Mouse (Mus musculus) Muller cell, postnatal 12 days (primary cell): ENCODE results near the gene Trpv3.

Experiments used
- DNase-seq: peaks from one replicate; pipeline ENCODE4 v3.0.0-alpha.2; 2015; ENCODE audit errors: inconsistent ontology term

Gene Trpv3

DNA sequence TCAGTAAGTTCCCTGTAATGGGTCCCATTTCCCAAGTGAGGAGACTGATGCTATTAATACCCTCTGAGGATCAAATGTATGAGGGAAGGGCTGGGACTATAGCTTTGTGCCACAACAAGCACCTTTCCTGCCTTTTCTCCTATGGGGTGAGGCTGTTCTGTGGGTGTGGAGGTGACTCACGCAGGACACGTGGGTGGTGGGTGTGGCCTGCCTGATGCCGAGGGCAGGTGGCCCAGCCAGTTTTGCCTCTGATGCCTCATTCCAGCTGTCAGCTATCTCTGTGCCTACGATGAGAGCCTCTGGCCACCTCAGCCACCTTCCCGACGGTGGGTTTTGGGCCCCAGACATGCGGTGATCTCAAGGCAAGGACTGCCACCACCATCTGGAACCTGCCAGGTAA is at the start of gene Trpv3:
Gene Trpv3, plus strand, starts transcription at position 122 of the 400 bp plus-strand sequence.
- DNase-seq, result no peak

DNA sequence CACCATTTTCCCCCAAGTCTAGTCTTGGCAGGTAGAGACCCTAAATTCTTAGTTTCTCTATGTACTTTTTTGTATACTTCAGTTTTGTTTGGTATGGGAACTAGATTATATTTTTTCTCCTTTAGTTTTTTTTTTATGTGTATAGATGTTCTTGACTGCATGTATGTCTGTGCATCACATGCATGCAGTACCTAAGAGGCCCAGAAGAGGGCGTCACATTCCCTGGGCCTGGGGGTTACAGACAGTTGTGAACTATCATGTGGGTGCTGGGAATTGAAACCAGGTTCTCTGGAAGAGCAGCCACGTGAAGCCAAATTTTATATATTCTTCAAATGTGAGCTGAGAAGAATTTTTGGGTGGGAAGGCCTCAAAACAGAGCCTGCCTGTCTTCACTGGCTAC is 47.5 kb upstream of the Trpv3 start:
- no peak for DNase-seq

DNA sequence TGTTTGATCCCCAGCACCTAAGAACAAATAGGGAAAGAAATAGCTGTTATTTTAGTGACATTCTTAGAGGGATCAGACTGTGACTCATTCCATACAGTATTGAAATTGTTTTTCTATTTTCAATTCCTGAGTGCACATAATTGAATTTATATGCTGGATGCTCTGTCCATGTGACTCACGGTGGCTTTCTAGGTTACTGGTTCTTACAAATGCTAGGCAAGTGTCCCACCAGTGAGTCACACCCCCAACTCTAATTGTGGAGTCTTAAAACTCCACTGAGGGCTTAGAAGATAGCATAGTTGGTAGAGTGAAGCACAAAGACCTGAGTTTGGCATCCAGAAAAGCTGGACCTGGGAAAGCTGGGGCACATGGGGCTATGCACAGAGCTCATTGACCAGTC is 46.5 kb upstream of the Trpv3 start:
- peak; percentile 78 for DNase-seq

DNA sequence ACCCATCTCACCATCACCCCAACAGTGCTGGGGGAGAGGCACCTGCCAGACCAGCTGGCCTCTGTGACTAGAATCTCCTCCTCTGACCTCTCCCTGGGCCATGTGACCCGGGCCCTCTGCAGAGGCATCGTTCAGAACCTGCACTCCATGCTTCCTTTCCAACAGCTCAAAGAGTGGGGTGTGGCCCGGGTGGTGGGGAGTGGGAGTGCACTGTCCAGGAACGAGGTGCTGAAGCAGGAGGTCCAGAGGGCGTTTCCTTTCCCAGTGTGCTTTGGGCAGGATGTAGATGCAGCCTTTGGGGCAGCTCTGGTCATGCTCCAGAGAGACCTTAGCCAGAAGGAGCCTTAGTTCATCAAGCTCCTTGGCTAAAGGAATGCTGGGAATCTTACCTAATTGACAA is 44.3 kb upstream of the Trpv3 start:
- DNase-seq, result no peak

DNA sequence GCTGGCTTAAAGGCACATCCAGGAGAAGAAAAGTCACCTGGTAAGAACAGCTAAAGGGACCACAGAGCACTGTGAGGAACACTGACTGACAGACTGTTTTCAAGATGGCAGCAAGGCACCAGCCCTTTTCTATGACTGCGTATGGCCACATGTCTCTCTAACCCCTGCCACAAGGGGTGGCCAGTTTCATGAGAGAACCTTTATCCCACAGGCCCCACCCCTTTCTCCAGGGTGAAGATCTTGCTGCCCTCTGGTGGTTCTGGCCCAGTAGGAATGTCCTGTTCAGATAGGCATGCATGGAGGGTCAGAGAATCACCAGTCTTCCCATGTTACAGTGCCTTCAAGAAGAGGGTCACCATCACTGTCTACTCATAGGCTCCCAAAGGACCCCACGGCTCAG is 43.2 kb upstream of the Trpv3 start:
- no peak for DNase-seq

DNA sequence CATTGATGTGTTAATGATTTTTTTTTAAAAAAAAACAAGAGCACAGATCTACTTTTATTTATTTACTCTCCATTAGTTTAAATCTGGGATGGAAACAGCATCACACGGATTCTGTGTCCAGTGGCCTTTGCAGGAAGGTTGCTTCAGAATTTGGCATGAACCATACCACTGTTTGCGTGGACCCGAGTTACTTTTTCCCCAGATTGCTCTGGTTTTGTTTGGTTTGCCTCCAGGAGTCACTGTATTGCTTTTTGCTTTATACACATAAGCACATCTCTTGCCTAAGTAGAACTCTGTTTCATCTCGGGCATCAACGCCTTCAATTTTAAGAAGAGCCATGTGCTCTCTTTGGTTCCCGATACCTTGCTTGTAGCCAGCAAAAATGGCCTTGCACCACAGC is 41.3 kb upstream of the Trpv3 start:
- no peak for DNase-seq

DNA sequence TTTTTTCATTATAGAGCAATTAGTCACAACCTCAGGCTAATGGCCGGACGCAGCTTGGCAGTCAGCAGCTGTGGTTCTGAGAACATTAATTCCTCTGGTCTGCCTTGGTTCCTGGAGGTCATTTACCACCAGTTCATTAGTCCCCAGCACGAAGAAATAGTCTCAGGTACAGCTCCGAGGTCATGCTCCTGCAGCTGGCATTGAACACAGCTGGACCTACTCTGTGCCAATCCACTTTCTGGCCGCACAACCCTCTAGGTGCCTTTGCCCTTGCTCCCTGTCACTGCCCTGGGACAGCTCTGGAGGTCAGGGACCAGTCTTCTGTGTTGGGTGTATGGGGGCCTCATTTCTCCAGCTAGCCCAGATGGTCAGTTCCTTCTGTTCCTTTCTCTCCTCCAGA is 38.3 kb upstream of the Trpv3 start:
- no peak for DNase-seq

DNA sequence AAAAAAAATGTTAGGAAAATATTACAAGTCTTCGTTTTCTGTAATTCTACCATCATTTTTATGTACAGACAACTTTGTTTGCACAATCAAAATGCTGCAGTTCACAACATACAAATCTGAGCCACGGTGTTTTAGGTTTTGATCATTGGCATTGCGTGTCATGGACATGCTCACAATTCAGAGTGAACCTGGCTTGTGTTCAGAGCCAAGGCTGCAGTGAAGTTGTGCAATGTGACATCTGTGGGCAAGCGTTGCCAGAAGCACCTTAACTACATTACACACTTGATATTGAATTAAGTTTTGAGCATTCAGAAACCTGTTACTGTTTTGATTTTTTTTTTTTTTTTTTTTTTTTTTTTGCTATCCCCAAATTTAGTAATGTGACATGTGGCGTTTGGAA is 37.1 kb upstream of the Trpv3 start:
- no peak for DNase-seq

DNA sequence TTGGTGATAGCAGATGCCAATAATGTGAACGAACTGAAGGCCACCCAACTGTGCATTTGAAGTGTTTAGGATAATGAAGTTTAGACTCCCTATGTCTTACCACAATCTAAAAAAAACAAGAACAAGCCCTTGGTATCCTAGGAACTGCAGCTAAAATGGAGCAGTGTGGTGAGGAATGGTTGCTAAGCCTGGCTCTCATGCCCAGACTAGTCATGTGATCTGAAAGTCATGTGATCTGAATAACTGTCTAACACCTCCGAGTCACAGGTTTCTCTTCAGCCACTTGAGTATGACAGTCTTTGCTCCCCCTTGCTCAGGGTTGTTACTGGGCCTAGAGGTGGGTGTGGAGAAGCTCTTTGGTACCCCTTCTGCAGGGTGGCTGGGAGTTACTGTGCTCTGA is 34.7 kb upstream of the Trpv3 start:
- DNase-seq, result no peak

DNA sequence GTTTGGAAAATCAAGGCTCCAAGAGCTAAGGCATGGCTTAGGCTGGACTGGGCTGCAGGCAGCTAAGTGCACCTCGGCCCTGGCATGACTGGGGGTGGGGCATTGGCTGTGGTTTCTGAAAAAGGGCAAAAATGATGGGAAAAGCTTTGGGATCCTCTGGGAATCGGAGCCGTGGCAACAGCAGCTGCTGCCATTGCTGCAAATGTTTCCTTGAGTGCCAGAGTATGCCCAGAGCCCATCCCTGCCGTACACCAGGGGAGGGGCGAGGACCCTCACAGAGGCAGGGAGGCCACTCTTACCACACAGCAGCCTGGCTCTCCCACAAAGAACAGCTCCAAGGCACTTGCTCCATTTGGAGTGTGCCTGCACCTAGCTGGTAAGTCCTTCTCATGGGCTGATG is 33.2 kb upstream of the Trpv3 start, which contains the start of gene Trpv1:
Gene Trpv1, plus strand, starts transcription at position 301 of the 400 bp plus-strand sequence.
- no peak for DNase-seq

DNA sequence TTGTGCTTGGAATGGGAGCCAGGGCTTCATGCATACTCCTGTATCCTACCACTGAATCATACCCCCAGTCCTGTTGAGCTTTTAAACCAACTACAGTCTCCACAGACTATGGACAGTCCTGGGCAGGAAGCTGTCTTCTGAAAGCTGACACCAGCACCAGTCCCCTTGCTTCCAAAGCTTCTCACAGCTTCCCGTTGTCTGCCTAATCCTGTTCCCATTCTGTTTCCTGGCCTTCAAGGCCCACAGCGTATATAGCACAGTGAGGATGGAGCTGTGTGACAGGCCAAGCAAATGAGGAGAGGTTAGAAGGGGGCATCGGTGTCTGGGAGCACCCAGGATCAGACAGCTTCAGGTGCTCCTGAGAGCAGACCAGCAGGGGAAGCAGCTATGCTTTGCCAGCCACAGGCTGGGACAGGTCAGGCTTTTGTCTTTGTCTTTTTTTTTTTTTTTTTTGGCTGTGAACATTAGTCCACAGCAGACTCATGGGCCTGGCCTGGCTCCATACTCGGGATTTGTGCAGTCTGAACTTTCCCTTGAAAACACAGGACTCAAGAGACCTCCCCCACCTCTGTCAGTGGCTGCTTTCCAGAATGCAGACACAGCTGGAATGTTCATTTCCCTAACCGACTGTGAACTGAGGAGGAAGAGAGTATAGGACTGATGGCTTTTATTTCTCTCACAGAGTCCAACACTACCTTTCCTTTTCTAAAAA is 31.0 kb upstream of the Trpv3 start:
- DNase-seq, result peak; percentile 65

DNA sequence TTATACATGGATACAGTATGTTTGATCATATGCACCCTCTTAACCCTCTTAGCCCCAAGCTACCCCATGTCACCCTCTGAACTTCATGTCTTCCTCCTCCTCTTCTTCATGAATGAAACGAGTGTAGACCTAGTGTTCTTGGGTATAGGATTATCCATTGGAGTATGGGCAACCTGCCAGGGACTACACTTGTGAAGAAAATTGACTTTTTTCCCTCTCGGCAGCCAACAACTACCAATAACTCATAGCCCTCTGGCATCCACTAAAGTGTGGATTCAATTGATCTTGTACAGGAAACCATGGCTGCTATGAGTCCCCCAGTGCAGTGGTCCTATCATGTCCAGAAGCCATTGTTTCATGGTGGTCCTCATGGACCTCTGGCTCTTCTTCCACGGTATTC is 30.5 kb upstream of the Trpv3 start:
- no peak for DNase-seq

DNA sequence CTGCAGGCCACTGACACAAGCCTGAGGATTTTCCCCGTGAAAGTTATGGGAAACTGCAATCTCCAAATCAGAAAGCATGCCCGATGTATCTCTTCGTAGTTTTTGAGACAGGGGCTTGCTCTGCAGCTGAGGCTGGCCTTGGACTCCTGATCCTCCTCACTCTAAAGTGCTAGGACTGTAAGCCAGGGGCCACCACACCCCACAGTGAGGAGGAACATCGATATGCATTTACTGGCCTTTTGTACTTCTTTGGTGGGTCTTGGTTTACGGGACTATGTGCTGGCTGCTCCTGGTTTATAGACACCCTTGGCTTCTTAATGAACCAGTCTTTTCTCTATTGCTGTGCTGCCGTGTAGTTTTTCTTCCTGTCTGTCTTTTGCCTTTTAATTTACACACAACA is 25.0 kb upstream of the Trpv3 start:
- no peak for DNase-seq

DNA sequence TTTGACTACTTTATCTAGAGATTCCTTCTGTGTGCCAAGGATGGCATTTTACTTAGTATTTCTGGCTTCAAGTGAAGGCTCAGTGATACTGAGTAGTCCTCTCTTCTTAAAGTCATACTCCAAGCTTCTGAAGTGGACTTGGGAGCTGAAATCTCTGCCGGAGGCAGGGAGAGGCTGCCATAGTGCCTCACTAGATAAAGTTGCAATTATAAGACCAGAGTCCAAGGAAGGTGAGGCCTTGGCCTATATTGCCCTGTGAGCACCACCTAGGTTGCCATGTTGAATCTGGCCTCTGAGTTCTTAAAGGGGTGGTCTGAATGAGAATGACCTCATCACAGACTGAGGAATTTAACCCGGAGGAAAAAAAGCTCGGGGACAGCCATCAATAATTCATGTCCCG is 24.4 kb upstream of the Trpv3 start:
- no peak for DNase-seq

DNA sequence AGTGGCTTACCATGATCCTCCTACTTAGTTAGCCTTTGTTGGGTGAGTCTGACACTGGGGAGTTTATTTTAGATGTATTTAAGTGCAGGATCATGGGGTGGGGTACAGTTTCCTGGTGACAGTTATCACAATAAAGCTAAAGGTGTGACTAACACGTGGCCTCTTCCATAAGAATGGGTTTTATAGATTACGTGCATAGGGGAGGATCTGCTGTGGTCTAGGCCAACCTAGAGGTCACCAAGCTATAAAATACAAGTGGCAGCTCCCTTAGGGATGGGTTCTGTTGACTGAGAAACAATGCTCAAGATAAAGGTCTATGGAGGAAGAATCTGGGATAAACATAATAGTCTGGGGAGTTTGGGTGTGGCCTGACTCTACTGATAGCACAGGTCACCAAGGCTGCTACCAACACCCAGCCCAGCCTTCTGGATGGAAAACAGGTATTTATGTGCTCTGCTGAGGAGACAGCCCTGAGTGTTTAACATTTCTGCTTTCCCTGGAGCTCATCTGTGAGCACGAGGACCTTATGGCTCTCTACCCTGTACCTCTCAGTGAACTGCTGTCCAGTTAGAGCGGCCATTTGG is 9.7 kb upstream of the Trpv3 start:
- DNase-seq, result no peak

DNA sequence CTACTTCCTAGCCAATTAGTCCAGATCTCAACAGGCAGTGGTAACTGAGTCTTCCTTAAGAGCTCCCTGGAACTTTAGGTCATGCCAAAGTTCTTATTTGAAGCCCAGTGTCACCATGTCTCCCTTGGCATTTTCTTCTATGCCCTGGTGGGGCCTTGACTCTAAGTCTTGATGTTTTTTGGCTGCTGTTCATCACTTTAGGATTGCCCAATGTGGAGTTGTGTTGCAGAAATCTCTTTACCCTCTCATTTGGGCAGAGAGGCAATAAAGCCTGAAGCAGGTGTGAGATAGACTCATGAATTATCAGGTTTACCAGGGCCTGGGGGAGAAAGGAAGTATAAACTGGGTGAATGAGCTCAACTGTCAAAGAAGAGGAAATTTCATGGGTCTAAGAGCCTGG is 8.5 kb upstream of the Trpv3 start:
- no peak for DNase-seq

DNA sequence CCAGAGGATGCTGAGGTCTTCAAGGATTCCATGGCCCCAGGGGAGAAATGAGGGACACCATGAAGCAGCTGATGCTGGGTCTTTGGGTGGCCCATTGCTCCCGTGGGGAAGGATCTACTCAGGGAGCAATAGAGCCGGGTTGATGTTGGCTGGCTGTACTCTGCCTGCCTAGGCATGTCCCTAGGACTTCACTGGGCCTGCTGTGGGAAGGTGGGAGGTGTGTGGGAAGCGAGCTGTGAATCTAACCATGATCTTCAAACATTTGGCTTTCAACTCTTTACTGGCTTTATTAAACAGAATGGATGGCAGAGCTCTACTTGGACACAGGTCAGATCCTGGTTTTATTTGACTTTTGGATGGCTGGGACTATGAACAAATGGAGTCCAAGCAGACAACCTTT is 6.7 kb upstream of the Trpv3 start:
- no peak for DNase-seq

DNA sequence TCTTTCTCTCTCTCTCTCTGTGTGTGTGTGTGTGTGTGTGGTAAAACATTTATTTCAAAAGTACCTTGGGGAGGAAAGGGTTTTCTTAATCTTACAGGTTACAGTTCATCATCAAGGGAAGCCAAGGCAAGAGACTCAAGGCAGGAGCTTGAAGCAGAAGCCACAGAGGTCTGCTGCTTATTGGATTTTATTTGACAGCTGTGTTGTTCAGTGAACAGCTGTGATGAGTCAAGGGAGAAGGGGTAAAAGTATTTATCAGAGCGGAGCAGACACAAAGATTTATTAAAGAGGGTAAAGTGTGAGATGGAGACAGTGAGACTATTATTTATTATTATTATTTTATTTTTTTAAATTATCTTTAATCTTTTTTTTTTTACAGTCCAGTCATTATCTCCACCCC is 5.8 kb upstream of the Trpv3 start:
- no peak for DNase-seq

DNA sequence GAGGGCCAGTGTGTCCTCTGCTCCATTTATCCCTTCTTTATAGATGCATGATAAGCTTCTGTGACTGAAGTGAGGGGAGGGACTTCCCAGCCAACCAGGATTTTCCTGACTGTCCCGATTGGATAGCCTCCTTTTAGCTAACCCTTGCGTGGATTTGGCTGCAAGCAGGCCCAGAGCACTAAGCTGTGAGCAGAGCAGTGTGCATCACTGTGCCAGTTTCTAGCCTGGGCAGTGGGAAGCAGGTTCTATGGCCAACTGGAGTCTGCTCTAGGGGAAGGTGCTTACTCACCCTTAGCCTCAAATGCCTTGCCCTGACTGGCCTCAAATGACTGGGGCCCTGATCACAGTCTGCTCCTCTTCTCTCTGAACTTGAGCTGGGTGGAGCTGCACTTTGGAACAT is 7.6 kb downstream of the Trpv3 start:
- no peak for DNase-seq

DNA sequence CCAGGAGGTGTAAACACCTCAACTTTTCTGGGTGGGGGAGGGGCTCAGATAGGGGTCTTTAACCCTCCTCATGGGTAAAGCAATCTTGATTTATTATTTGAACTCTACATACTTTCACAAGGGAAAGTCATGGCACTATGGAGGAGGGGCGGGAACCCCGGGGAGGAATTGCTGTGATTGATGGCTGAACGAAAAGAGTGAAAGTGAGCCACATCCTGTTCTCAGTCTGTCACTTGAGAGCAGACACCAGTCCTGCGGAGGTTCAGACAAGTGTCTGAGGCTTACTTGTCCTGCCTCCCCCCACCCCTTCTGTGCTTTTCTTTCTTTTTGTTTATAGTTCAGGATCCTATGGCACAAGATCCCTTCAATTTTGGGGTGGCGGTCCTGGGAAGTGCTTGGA is 13.5 kb downstream of the Trpv3 start:
- DNase-seq, result no peak

DNA sequence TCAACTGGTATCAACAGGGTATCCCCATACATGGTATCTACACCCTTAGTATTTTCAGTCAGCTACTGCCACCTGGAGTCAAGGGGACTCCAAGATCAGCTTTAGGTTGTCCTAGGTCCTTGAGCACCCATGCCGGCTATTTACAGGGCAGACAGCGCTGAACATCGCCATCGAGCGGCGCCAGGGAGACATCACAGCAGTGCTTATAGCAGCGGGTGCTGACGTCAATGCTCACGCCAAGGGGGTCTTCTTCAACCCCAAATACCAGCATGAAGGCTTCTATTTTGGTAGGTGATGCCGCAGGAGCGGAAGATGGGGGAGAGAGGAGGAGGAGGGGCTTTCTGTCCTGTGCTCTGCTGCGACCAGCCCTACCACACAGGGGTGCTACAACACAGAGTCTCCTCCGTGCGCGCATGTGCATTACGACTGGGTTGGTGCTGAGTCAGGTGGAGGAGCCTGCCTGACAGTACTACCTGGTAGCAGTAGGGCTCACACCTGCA is 14.4 kb downstream of the Trpv3 start:
- peak; percentile 68 for DNase-seq

DNA sequence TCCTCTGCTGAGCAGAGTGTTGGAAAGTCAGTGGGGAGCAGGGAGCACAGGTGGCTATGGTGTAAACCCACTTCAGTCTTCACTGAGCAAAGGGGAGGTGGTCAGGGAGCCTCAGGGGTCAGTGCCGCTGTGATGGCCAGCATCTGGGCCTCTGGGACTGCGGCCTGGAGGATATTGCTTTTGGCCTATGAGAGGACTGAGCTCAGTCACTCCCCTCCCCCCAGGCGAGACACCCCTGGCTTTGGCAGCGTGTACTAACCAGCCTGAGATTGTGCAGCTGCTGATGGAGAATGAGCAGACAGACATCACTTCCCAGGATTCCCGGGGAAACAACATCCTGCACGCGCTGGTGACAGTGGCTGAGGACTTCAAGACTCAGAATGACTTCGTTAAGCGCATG is 16.2 kb downstream of the Trpv3 start:
- no peak for DNase-seq

DNA sequence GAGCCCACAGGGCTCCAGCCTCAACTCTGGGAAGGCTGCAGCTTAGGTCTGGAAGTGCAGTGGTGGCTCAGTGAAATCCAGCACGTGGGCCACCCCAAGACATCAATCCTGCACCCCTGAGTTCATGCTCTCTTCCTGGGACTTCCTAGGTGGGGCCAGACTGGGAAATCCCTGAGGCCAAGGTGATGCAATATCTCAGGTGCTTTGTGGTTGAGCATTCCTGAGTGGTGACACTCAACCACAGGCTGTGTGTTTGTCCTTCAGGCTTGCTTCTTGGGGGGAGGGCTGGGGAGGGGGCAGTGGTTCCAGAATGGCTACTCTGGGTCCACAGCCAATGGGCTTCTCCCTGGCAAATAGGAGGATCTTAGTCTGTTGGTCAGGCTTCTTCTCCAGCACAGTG is 16.7 kb downstream of the Trpv3 start:
- DNase-seq, result no peak

DNA sequence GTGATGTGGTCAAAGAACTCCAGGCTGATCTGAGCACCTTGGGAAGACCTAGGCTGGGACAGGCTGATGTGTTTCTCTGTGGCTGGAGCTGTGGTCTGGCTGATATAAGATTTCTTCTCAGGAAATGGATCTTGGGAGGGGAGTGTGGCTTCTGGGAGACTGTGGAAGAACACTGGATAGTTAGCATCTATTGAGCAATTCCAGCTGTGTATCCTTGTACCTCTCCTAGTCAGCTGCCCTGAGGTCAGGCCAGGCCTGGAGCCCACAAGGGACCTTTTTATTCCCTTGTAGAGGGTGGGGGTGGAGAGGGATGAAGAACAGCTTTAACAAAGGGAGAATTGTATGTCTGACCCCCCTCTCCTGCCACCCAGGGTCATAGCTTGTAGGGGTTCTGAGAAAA is 17.2 kb downstream of the Trpv3 start:
- DNase-seq, result no peak
